Mouse (Mus musculus) neural tube, embryonic 11.5 days (tissue): ENCODE data around the gene Dock9. TPM values are rescaled to one million over a fixed set of nuclear protein-coding genes. Genes with fewer than 3 reads are reported as not detected.

Source experiments
- polyA plus RNA-seq: library from polyadenylated mRNA; unstranded; fragments of >200 nt; fragmentation: Nextera tagmentation; extraction: Ambion mirVana; gene quantifications from 2 replicates; pipeline ENCODE4 v1.2.1, GENCODE M21; 2014

Dock9 gene
- polyA plus RNA-seq, 1 experiment from 2014 or later = 4.2 TPM

Other genes with a start within 250 kb of the Dock9 start
- gene Ubac2, start 80.8 kb upstream of the Dock9 start, polyA plus RNA-seq = 70.4 and 71.1 TPM in 2 replicates
- gene Gpr18, start 117.9 kb upstream of the Dock9 start, polyA plus RNA-seq = 0.15 and 0.16 TPM in 2 replicates
- gene Gpr183, start 167.4 kb upstream of the Dock9 start, polyA plus RNA-seq = 3.3 and 3.5 TPM in 2 replicates
- not detected in 2 replicates for gene Timm8a2, start 236.8 kb upstream of the Dock9 start, polyA plus RNA-seq